ENCODE assay signal across 16 mouse cellular contexts in genomic region chr12:117699950-117700665, GRCm38 (mm10).
DNase-seq lines count a peak whose midpoint lies in the region; ATAC-seq and TF ChIP-seq lines count a peak whose summit lies in the region.
"Had no signal": no experiment of that assay in that cellular context is flagged by ENCODE, and none has a peak within 500 bp of the region (broad histone marks: within the 10 kb centered on the region; RNA-seq: fewer than 3 reads in every experiment).

No protein-coding gene starts in this region.

- no peak for DNase-seq in forebrain, embryonic 11.5 days (ENCODE audit: low spot score)
- peak; percentile 39 to 56 for DNase-seq in lung, adult 18-20 months
- no peak for DNase-seq in lung, adult 2 months
- DNase-seq in lung, postnatal 0 days (ENCODE audit: low spot score) = peak; percentile 22
- DNase-seq in embryo, embryonic 10.5 days (ENCODE audit: low spot score) = no peak
- no peak for DNase-seq in cerebellum, adult 8-10 months
- DNase-seq: B cell, adult 2 months; cerebellum, adult 18-20 months had no signal

- peaks cover 14% of the 10 kb centered on the region for H3K4me1 ChIP-seq in forebrain, embryonic 15.5 days
- H3K4me1 ChIP-seq in forebrain, embryonic 11.5 days (replicated peaks; ENCODE audit: control insufficient read depth, insufficient read depth, low read length) = no peaks in the 10 kb centered on the region
- peaks cover 4% of the 10 kb centered on the region for H3K4me1 ChIP-seq in lung, adult 2 months (ENCODE audit: control insufficient read depth, insufficient read depth, low read length)
- H3K4me1 ChIP-seq in forebrain, embryonic 16.5 days (replicated peaks; ENCODE audit: control insufficient read depth, insufficient read depth, low read length) = peaks cover 9% of the 10 kb centered on the region
- no peaks in the 10 kb centered on the region for H3K4me1 ChIP-seq in lung, postnatal 0 days (ENCODE audit: insufficient read depth, low read depth, low read length)
- H3K4me1 ChIP-seq: heart, embryonic 13.5 days; limb, embryonic 12.5 days had no signal

- H3K27ac ChIP-seq in forebrain, embryonic 15.5 days (replicated peaks) = peak overlapping the region; percentile 39; the same call in 1 of the 2 replicates
- no peak overlapping the region for H3K27ac ChIP-seq in forebrain, embryonic 11.5 days (ENCODE audit: low read depth, low read length)
- H3K27ac ChIP-seq in forebrain, embryonic 16.5 days (ENCODE audit: low read length) = no peak overlapping the region
- no peak overlapping the region for H3K27ac ChIP-seq in lung, postnatal 0 days (ENCODE audit: low read length)
- H3K27ac ChIP-seq: heart, embryonic 13.5 days; limb, embryonic 12.5 days had no signal

- WGBS in forebrain, embryonic 15.5 days = 88% methylated on average over 3 of the region's 3 CpGs
- 86% methylated on average over 3 of the region's 3 CpGs for WGBS in forebrain, embryonic 11.5 days
- WGBS in lung, adult 2 months = 66% methylated on average over 3 of the region's 3 CpGs
- WGBS in forebrain, embryonic 16.5 days = 86% methylated on average over 3 of the region's 3 CpGs
- WGBS in lung, postnatal 0 days = 69% methylated on average over 3 of the region's 3 CpGs

- H3K9me3 ChIP-seq in forebrain, embryonic 15.5 days = no peaks in the 10 kb centered on the region
- no peaks in the 10 kb centered on the region for H3K9me3 ChIP-seq in forebrain, embryonic 11.5 days (ENCODE audit: control insufficient read depth, low read length)
- H3K9me3 ChIP-seq in forebrain, embryonic 16.5 days (ENCODE audit: control insufficient read depth, low read length) = no peaks in the 10 kb centered on the region
- H3K9me3 ChIP-seq in lung, postnatal 0 days (ENCODE audit: low read length) = no peaks in the 10 kb centered on the region
- H3K9me3 ChIP-seq: heart, embryonic 13.5 days; limb, embryonic 12.5 days had no signal

- no peak for TF ChIP-seq POLR2A in lung, adult 2 months (IDR thresholded peaks at IDR 0.05; ENCODE audit: borderline replicate concordance, extremely low read depth, low read depth, low read length)

- H3K36me3 ChIP-seq in forebrain, embryonic 15.5 days = no peaks in the 10 kb centered on the region
- no peaks in the 10 kb centered on the region for H3K36me3 ChIP-seq in forebrain, embryonic 11.5 days (ENCODE audit: control insufficient read depth, insufficient read depth, low read length)
- no peaks in the 10 kb centered on the region for H3K36me3 ChIP-seq in forebrain, embryonic 16.5 days (ENCODE audit: control insufficient read depth, insufficient read depth)
- H3K36me3 ChIP-seq in lung, postnatal 0 days (ENCODE audit: insufficient read depth, low read length) = 0 out of 2 replicates have a peak, but pooled peaks cover 6% of the 10 kb centered on the region
- H3K36me3 ChIP-seq: G1E; heart, embryonic 13.5 days; limb, embryonic 12.5 days had no signal

- H3K4me2 ChIP-seq in forebrain, embryonic 15.5 days (replicated peaks) = no peak overlapping the region
- no peak overlapping the region for H3K4me2 ChIP-seq in forebrain, embryonic 11.5 days (ENCODE audit: low read depth, low read length, severe bottlenecking)
- no peak overlapping the region for H3K4me2 ChIP-seq in forebrain, embryonic 16.5 days (ENCODE audit: low read length)
- no peak overlapping the region for H3K4me2 ChIP-seq in lung, postnatal 0 days (replicated peaks; ENCODE audit: low read depth, low read length)
- H3K4me2 ChIP-seq: heart, embryonic 13.5 days; limb, embryonic 12.5 days had no signal

- no peak overlapping the region for H3K4me3 ChIP-seq in forebrain, embryonic 15.5 days
- H3K4me3 ChIP-seq in forebrain, embryonic 11.5 days (ENCODE audit: low read depth, low read length) = no peak overlapping the region
- H3K4me3 ChIP-seq in lung, adult 2 months (replicated peaks; ENCODE audit: extremely low read depth, low read depth, low read length) = no peak overlapping the region
- no peak overlapping the region for H3K4me3 ChIP-seq in forebrain, embryonic 16.5 days (replicated peaks; ENCODE audit: low read length)
- no peak overlapping the region for H3K4me3 ChIP-seq in lung, postnatal 0 days (ENCODE audit: low read depth, low read length)
- H3K4me3 ChIP-seq: erythroblast, embryonic 14.5 days; heart, embryonic 13.5 days; limb, embryonic 12.5 days; myocyte had no signal

- ATAC-seq in forebrain, embryonic 15.5 days (replicated peaks) = peak; percentile 23; the same call in 1 of the 2 replicates
- ATAC-seq in forebrain, embryonic 11.5 days (replicated peaks; ENCODE audit: low FRiP score) = no peak
- peak; percentile 20; the same call in 1 of the 2 replicates for ATAC-seq in forebrain, embryonic 16.5 days
- peak; percentile 33 for ATAC-seq in lung, postnatal 0 days
- ATAC-seq: intestine, embryonic 16.5 days had no signal

- TF ChIP-seq EP300 in lung, postnatal 0 days (IDR thresholded peaks at IDR 0.05) = no peak

- no peak overlapping the region for H3K9ac ChIP-seq in forebrain, embryonic 15.5 days (replicated peaks)
- no peak overlapping the region for H3K9ac ChIP-seq in forebrain, embryonic 11.5 days (ENCODE audit: low read length)
- no peak overlapping the region for H3K9ac ChIP-seq in forebrain, embryonic 16.5 days (replicated peaks; ENCODE audit: low read depth, low read length)
- no peak overlapping the region for H3K9ac ChIP-seq in lung, postnatal 0 days (replicated peaks; ENCODE audit: low read depth)
- H3K9ac ChIP-seq: heart, embryonic 13.5 days; limb, embryonic 12.5 days had no signal

- H3K27me3 ChIP-seq in forebrain, embryonic 15.5 days = no peaks in the 10 kb centered on the region
- H3K27me3 ChIP-seq in forebrain, embryonic 11.5 days (ENCODE audit: control insufficient read depth, insufficient read depth, low read length) = no peaks in the 10 kb centered on the region
- H3K27me3 ChIP-seq in forebrain, embryonic 16.5 days (replicated peaks; ENCODE audit: control insufficient read depth, insufficient read depth, low read length) = no peaks in the 10 kb centered on the region
- H3K27me3 ChIP-seq in lung, postnatal 0 days (replicated peaks; ENCODE audit: insufficient read depth, low read length) = no peaks in the 10 kb centered on the region
- H3K27me3 ChIP-seq: heart, embryonic 13.5 days; limb, embryonic 12.5 days had no signal

- no peak for TF ChIP-seq CTCF in lung, adult 2 months (IDR thresholded peaks at IDR 0.05; ENCODE audit: insufficient read depth, low read length)
- no peak for TF ChIP-seq CTCF in lung, postnatal 0 days (IDR thresholded peaks at IDR 0.05)

Comparison
In these comparisons a context has a peak if more than half of its experiments do, and no peak if none do; other contexts are left out.
1. DNase-seq: peak in lung, adult 18-20 months (2 of 2) and lung, postnatal 0 days (single experiment); none in forebrain, embryonic 11.5 days (single experiment), lung, adult 2 months (single experiment), embryo, embryonic 10.5 days (single experiment) and cerebellum, adult 8-10 months (single experiment).